Mouse (Mus musculus) brain, embryonic 14.5 days (tissue): ENCODE data around the gene Irf5.

Experiments
- CTCF ChIP-seq: fragments of 200-500 bp; IDR thresholded peaks from 2 replicates; pipeline ENCODE4 v1.5.1; 2012; ENCODE audit warnings: inconsistent platforms, mild to moderate bottlenecking, moderate library complexity, borderline replicate concordance; ENCODE audit not compliant: insufficient read depth, insufficient read length; ENCODE audit errors: extremely low read depth
- POLR2A ChIP-seq: fragments of 200-500 bp; IDR thresholded peaks from 2 replicates; pipeline ENCODE4 v1.6.1; 2012; ENCODE audit warnings: mild to moderate bottlenecking, inconsistent platforms, borderline replicate concordance; ENCODE audit not compliant: poor library complexity, insufficient read depth, insufficient read length, severe bottlenecking; ENCODE audit errors: extremely low read depth

DNA sequence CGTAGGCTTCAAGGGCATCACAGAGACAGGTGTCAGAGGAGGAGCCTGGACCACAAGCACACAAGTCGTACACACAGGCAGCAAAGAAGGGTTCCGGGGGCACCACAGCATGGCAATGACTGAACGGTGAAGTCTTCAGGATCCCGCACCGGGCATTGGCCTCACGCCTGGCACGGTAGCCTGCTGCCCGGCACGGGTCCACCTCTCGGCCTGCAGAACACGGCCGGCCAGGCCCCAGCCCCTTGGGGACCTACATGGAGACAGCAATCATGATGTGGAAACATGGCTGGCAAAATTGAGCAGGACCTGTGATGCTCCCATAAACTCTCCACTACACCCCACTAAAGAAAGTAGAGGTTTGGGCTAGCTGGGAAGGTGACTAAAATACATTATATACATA is 43.7 kb upstream of the Irf5 start:
- TF ChIP-seq POLR2A (no peak), CTCF (no peak)
